Mouse (Mus musculus) thymus, adult 2 months (tissue): ENCODE results near the gene Slc6a1. TPM values are rescaled to one million over a fixed set of nuclear protein-coding genes. Genes with fewer than 3 reads are reported as not detected.

Source experiments
- DNase-seq: peaks from one replicate; pipeline ENCODE4 v3.0.0; 2021
- H3K27ac ChIP-seq: fragments of 200-500 bp; 2 replicates; pipeline ENCODE4 v1.5.1; 2012; ENCODE audit warnings: low read length, control low read depth; ENCODE audit not compliant: control insufficient read depth, insufficient read depth
- H3K27me3 ChIP-seq: fragments of 200-500 bp; 2 replicates; pipeline ENCODE4 v1.6.1; 2012; ENCODE audit warnings: mild to moderate bottlenecking, low read length, moderate library complexity, mixed read lengths; ENCODE audit not compliant: control insufficient read depth, insufficient read depth
- H3K36me3 ChIP-seq: fragments of 200-500 bp; 2 replicates; pipeline ENCODE4 v1.6.1; 2012; ENCODE audit warnings: mild to moderate bottlenecking, low read length, moderate library complexity; ENCODE audit not compliant: control insufficient read depth, insufficient read depth
- H3K4me1 ChIP-seq: fragments of 200-500 bp; replicated peaks from 2 replicates; pipeline ENCODE4 v1.6.1; 2012; ENCODE audit warnings: low read length; ENCODE audit not compliant: control insufficient read depth, insufficient read depth
- H3K4me3 ChIP-seq: fragments of 200-500 bp; 2 replicates; pipeline ENCODE4 v1.5.1; 2012; ENCODE audit warnings: mild to moderate bottlenecking, low read length, control low read depth, moderate library complexity; ENCODE audit not compliant: control insufficient read depth, insufficient read depth
- CTCF ChIP-seq: fragments of 200-500 bp; IDR thresholded peaks from 2 replicates; pipeline ENCODE4 v1.5.1; 2012; ENCODE audit warnings: mild to moderate bottlenecking, control low read depth, low read length, moderate library complexity, borderline replicate concordance; ENCODE audit not compliant: control insufficient read depth, poor library complexity, insufficient read depth; ENCODE audit errors: extremely low read depth
- POLR2A ChIP-seq: fragments of 200-500 bp; IDR thresholded peaks from 2 replicates; pipeline ENCODE4 v1.6.1; 2012; ENCODE audit warnings: mild to moderate bottlenecking, low read length, control low read depth, moderate library complexity; ENCODE audit not compliant: control insufficient read depth, poor library complexity, insufficient read depth; ENCODE audit errors: extremely low read depth
- WGBS: fragments of 180-500 bp; shearing (Covaris S2); methylation state at CpG from one replicate; pipeline ENCODE4 v1.1.7; 2018; 5-methylcytosine and 5-hydroxymethylcytosine counted together
- polyA plus RNA-seq: library from polyadenylated mRNA; depleted of rRNA; stranded (reverse); fragments of >200 nt; gene quantifications from 2 replicates; pipeline ENCODE4 v1.2.3, GENCODE M21; 2012

Slc6a1 gene
- polyA plus RNA-seq, 1 experiment: 0.26 TPM

DNA sequence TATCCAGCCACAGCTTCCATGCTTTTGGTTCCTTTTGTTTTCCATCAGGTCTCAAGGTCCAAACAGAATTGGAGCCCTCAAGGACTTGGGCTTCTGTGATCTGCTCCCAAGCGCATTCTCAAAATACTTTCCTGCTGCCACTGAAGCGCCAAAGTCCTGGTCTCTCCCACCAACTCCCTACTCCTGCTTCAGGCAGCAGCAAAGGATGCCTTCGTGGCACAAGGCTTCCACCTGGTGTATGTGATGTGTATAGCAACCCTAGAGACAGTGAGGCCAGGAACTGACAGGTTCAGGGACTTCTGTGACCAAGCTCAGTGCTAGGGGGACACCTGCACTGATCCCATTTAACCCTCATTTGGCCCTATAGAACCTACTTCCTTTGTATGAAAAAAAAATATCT is 61.3 kb downstream of the Slc6a1 start:
- H3K36me3 ChIP-seq: no peaks in the 10 kb centered on the region
- no peak overlapping the region for H3K4me3 ChIP-seq
- no peak overlapping the region for H3K27ac ChIP-seq
- no peaks in the 10 kb centered on the region for H3K4me1 ChIP-seq
- WGBS: 39% methylated on average over 3 of the region's 3 CpGs
- TF ChIP-seq CTCF: no peak
- no peak for TF ChIP-seq POLR2A
- DNase-seq: peak; percentile 20
- H3K27me3 ChIP-seq: no peaks in the 10 kb centered on the region

DNA sequence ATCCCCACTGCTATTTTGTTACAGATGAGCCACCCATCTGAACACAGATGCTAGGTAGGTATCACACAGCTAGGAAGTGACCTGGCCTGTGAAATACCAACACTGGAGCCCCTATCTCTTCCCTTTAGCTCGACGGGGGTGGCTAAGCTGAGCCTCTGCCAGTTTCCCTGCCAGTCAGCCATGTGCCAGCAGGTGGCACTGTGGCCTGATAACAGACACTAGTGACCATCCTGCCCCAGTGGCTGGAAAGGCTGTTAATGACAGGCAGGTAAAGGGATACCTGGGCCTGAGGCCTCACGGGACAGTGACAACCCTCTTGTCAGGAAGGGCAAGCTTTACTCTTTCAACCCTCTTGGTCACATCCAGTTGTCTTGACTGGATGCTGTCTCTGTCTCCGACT is 62.7 kb downstream of the Slc6a1 start:
- 41% methylated on average over 4 of the region's 4 CpGs for WGBS
- Histone ChIP-seq H3K27me3 (no peaks in the 10 kb centered on the region), H3K4me3 (no peak overlapping the region), H3K36me3 (no peaks in the 10 kb centered on the region), H3K27ac (no peak overlapping the region), H3K4me1 (no peaks in the 10 kb centered on the region)
- TF ChIP-seq CTCF: peak; percentile 73; the same call in 1 of the 2 replicates
- no peak for TF ChIP-seq POLR2A
- DNase-seq: peak; percentile 45

GRCm38 (mm10) chr6:114347831-114348754 is 65.7 kb downstream of the Slc6a1 start:
- 53% methylated on average over 13 of the region's 13 CpGs for WGBS
- Histone ChIP-seq H3K4me3 (no peak overlapping the region), H3K4me1 (no peaks in the 10 kb centered on the region), H3K27ac (no peak overlapping the region), H3K27me3 (no peaks in the 10 kb centered on the region), H3K36me3 (no peaks in the 10 kb centered on the region)
- TF ChIP-seq POLR2A: no peak
- TF ChIP-seq CTCF: no peak
- DNase-seq: no peak

- no peak for DNase-seq
- no peaks in the 10 kb centered on the region for H3K27me3 ChIP-seq
- no peaks in the 10 kb centered on the region for H3K4me1 ChIP-seq
- 73% methylated on average over 4 of the region's 4 CpGs for WGBS
- no peak overlapping the region for H3K4me3 ChIP-seq
- TF ChIP-seq CTCF: no peak
- TF ChIP-seq POLR2A: no peak
- no peaks in the 10 kb centered on the region for H3K36me3 ChIP-seq
- H3K27ac ChIP-seq: no peak overlapping the region
Observed at GRCm38 (mm10) chr6:114354635-114355034, 72.2 kb downstream of the Slc6a1 start.

DNA sequence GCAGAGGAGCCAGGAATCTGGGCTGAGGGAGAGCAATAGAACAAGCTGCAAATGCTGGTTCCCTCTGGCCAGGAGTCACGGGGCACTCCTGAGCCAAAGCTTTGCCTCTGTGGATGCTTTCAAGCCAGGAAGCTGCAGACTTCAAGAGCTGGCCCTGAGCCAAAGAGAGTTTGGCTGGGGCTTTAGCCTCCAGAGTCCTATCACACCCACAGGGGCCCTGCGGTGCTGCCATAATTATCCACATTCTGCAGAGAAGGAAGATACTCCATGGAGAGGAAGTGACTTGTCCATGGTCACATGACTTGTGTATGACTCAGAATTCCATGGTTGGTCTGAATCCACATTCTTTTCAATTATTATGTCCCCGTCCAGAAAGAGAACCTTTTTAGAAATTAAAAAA is 75.7 kb downstream of the Slc6a1 start:
- H3K4me1 ChIP-seq: no peaks in the 10 kb centered on the region
- H3K4me3 ChIP-seq: no peak overlapping the region
- no peak for DNase-seq
- H3K36me3 ChIP-seq: no peaks in the 10 kb centered on the region
- WGBS: 74% methylated on average over 3 of the region's 3 CpGs
- no peaks in the 10 kb centered on the region for H3K27me3 ChIP-seq
- H3K27ac ChIP-seq: no peak overlapping the region
- TF ChIP-seq CTCF (no peak), POLR2A (no peak)

GRCm38 (mm10) chr6:114362355-114362754 is 79.9 kb downstream of the Slc6a1 start:
- no peak for DNase-seq
- H3K4me1 ChIP-seq: no peaks in the 10 kb centered on the region
- H3K36me3 ChIP-seq: no peaks in the 10 kb centered on the region
- no peak overlapping the region for H3K27ac ChIP-seq
- TF ChIP-seq POLR2A (no peak), CTCF (no peak)
- H3K27me3 ChIP-seq: no peaks in the 10 kb centered on the region
- no peak overlapping the region for H3K4me3 ChIP-seq
- WGBS: 25% methylated on average over 4 of the region's 4 CpGs
